9 mouse cellular contexts compared by ENCODE assay signal in genomic region chr1:134645408-134646200, GRCm38 (mm10). TPM values are rescaled to one million over a fixed set of nuclear protein-coding genes. Genes with fewer than 3 reads are reported as not detected.
DNase-seq lines count a peak whose midpoint lies in the region; ATAC-seq and TF ChIP-seq lines count a peak whose summit lies in the region.
"Had no signal": no experiment of that assay in that cellular context is flagged by ENCODE, and none has a peak within 500 bp of the region (broad histone marks: within the 10 kb centered on the region; RNA-seq: fewer than 3 reads in every experiment).

No protein-coding gene starts in this region.

- TF ChIP-seq CTCF in kidney, adult 2 months (conservative IDR thresholded peaks at IDR 0.05; ENCODE audit: insufficient read depth, insufficient read length, low read depth, low read length), result no peak

- no peak overlapping the region for H3K27ac ChIP-seq in kidney, embryonic 16.5 days (ENCODE audit: low read length)
- H3K27ac ChIP-seq in kidney, adult 2 months (ENCODE audit: insufficient read depth, low read depth, low read length), result no peak overlapping the region
- H3K27ac ChIP-seq in embryonic facial prominence, embryonic 12.5 days, result no peak overlapping the region
- H3K27ac ChIP-seq in intestine, embryonic 15.5 days, result no peak overlapping the region
- H3K27ac ChIP-seq in neural tube, embryonic 14.5 days (ENCODE audit: low read depth, low read length), result no peak overlapping the region

- H3K9me3 ChIP-seq in kidney, embryonic 16.5 days (ENCODE audit: low read length), result no peaks in the 10 kb centered on the region
- no peaks in the 10 kb centered on the region for H3K9me3 ChIP-seq in embryonic facial prominence, embryonic 12.5 days
- H3K9me3 ChIP-seq in intestine, embryonic 15.5 days, result no peaks in the 10 kb centered on the region
- H3K9me3 ChIP-seq in neural tube, embryonic 14.5 days (ENCODE audit: control insufficient read depth, low read length), result no peaks in the 10 kb centered on the region

- peak overlapping the region; percentile 94 for H3K4me2 ChIP-seq in kidney, embryonic 16.5 days (replicated peaks; ENCODE audit: low read depth, low read length)
- peak overlapping the region; percentile 84 for H3K4me2 ChIP-seq in embryonic facial prominence, embryonic 12.5 days (replicated peaks)
- peak overlapping the region; percentile 95 for H3K4me2 ChIP-seq in intestine, embryonic 15.5 days (replicated peaks)
- H3K4me2 ChIP-seq in neural tube, embryonic 14.5 days (ENCODE audit: low read depth, low read length), result peak overlapping the region; percentile 57

- H3K9ac ChIP-seq in kidney, embryonic 16.5 days (replicated peaks; ENCODE audit: low read length), result peak overlapping the region; percentile 59; the same call in 1 of the 2 replicates
- H3K9ac ChIP-seq in embryonic facial prominence, embryonic 12.5 days, result no peak overlapping the region
- H3K9ac ChIP-seq in intestine, embryonic 15.5 days, result no peak overlapping the region
- no peak overlapping the region for H3K9ac ChIP-seq in neural tube, embryonic 14.5 days (replicated peaks; ENCODE audit: low read depth, low read length)

- no peak for TF ChIP-seq POLR2A in kidney, adult 2 months (IDR thresholded peaks at IDR 0.05; ENCODE audit: low read depth, low read length)

- ATAC-seq in kidney, embryonic 16.5 days (ENCODE audit: low FRiP score, low TSS enrichment), result no peak
- no peak for ATAC-seq in embryonic facial prominence, embryonic 12.5 days (ENCODE audit: insufficient number of reproducible peaks, insufficient read depth, low FRiP score, low TSS enrichment)
- ATAC-seq in intestine, embryonic 15.5 days, result no peak
- ATAC-seq in neural tube, embryonic 14.5 days (ENCODE audit: low read depth), result no peak

- H3K4me1 ChIP-seq in kidney, embryonic 16.5 days (ENCODE audit: insufficient read depth, low read length), result peaks cover 22% of the 10 kb centered on the region
- H3K4me1 ChIP-seq in kidney, adult 2 months (ENCODE audit: control insufficient read depth, insufficient read depth, low read length), result no peaks in the 10 kb centered on the region
- peaks cover 17% of the 10 kb centered on the region; the same call in 1 of the 2 replicates for H3K4me1 ChIP-seq in embryonic facial prominence, embryonic 12.5 days
- peaks cover 13% of the 10 kb centered on the region for H3K4me1 ChIP-seq in intestine, embryonic 15.5 days (replicated peaks)
- H3K4me1 ChIP-seq in neural tube, embryonic 14.5 days (ENCODE audit: control insufficient read depth, insufficient read depth, low read length), result peaks cover 11% of the 10 kb centered on the region; the same call in 1 of the 2 replicates

- H3K4me3 ChIP-seq in kidney, embryonic 16.5 days (ENCODE audit: low read length), result peak overlapping the region; percentile 62
- no peak overlapping the region for H3K4me3 ChIP-seq in kidney, adult 2 months (ENCODE audit: insufficient read depth, low read depth, low read length)
- peak overlapping the region; percentile 51 for H3K4me3 ChIP-seq in embryonic facial prominence, embryonic 12.5 days
- peak overlapping the region; percentile 57 for H3K4me3 ChIP-seq in intestine, embryonic 15.5 days (replicated peaks)
- peak overlapping the region; percentile 37 for H3K4me3 ChIP-seq in neural tube, embryonic 14.5 days (ENCODE audit: low read depth, low read length)
- H3K4me3 ChIP-seq: myocyte had no signal

- WGBS in kidney, embryonic 16.5 days, result 13% methylated on average over 16 of the region's 16 CpGs
- WGBS in kidney, adult 2 months, result 21% methylated on average over 16 of the region's 16 CpGs
- WGBS in embryonic facial prominence, embryonic 12.5 days, result 11% methylated on average over 16 of the region's 16 CpGs
- 17% methylated on average over 16 of the region's 16 CpGs for WGBS in intestine, embryonic 15.5 days
- 17% methylated on average over 16 of the region's 16 CpGs for WGBS in neural tube, embryonic 14.5 days

- H3K27me3 ChIP-seq in kidney, embryonic 16.5 days (ENCODE audit: insufficient read depth, low read length), result peaks cover 55% of the 10 kb centered on the region
- H3K27me3 ChIP-seq in kidney, adult 2 months (replicated peaks; ENCODE audit: control insufficient read depth, insufficient read depth, low read length), result peaks cover 1% of the 10 kb centered on the region; the same call in 1 of the 2 replicates
- H3K27me3 ChIP-seq in embryonic facial prominence, embryonic 12.5 days, result peaks cover 74% of the 10 kb centered on the region
- H3K27me3 ChIP-seq in intestine, embryonic 15.5 days (replicated peaks), result peaks cover 42% of the 10 kb centered on the region
- H3K27me3 ChIP-seq in neural tube, embryonic 14.5 days (ENCODE audit: control insufficient read depth, insufficient read depth, low read length), result peaks cover 17% of the 10 kb centered on the region

- H3K36me3 ChIP-seq in kidney, embryonic 16.5 days (ENCODE audit: insufficient read depth, low read length), result no peaks in the 10 kb centered on the region
- H3K36me3 ChIP-seq in kidney, adult 2 months (ENCODE audit: control insufficient read depth, insufficient read depth, low read length), result no peaks in the 10 kb centered on the region
- no peaks in the 10 kb centered on the region for H3K36me3 ChIP-seq in embryonic facial prominence, embryonic 12.5 days
- no peaks in the 10 kb centered on the region for H3K36me3 ChIP-seq in intestine, embryonic 15.5 days
- no peaks in the 10 kb centered on the region for H3K36me3 ChIP-seq in neural tube, embryonic 14.5 days (ENCODE audit: control insufficient read depth, insufficient read depth, low read length)

- DNase-seq in kidney, adult 2 months, result no peak
- no peak for DNase-seq in urinary bladder, postnatal 10 days (ENCODE audit: low spot score)
- no peak for DNase-seq in right cerebral cortex, adult 18-20 months
- no peak for DNase-seq in spleen, adult 18-20 months

RNA-seq across cellular contexts. Expression of gene Syt2, which starts 0.9 kb away (rescaled TPM):
- polyA plus RNA-seq in kidney, embryonic 16.5 days (2015; fragmentation: Nextera tagmentation; extraction: Ambion mirVana), result 1.3 and 1.6 TPM in 2 replicates
- polyA plus RNA-seq in kidney, adult 2 months (2012; rRNA removed), result 0.10 and 1.1 TPM in 2 replicates
- 2.1 and 2.4 TPM in 2 replicates for polyA plus RNA-seq in embryonic facial prominence, embryonic 12.5 days (2016; fragmentation: Nextera tagmentation; extraction: Ambion mirVana)
- 0.87 and 2.0 TPM in 2 replicates for polyA plus RNA-seq in intestine, embryonic 15.5 days (2015; fragmentation: Nextera tagmentation; extraction: Ambion mirVana)
- 15.6 and 18.3 TPM in 2 replicates for polyA plus RNA-seq in neural tube, embryonic 14.5 days (2014; fragmentation: Nextera tagmentation; extraction: Ambion mirVana)
